Mouse (Mus musculus) heart, embryonic 12.5 days (tissue): ENCODE results near the gene Fam135a. TPM values are rescaled to one million over a fixed set of nuclear protein-coding genes. Genes with fewer than 3 reads are reported as not detected.

ENCODE experiments used
- ATAC-seq: fragments of 200-750 bp; cut with Nextera tagmentation; 2 replicates; pipeline ENCODE4 v1.8.0; 2017; ENCODE audit warnings: moderate TSS enrichment, moderate library complexity; ENCODE audit not compliant: insufficient number of reproducible peaks, low FRiP score
- H3K27ac ChIP-seq: fragments of 300-500 bp; sonication (generic); 2 replicates; pipeline ENCODE4 v1.5.1; 2016; ENCODE audit warnings: mild to moderate bottlenecking, moderate library complexity; ENCODE audit not compliant: poor library complexity, severe bottlenecking
- H3K27me3 ChIP-seq: fragments of 300-500 bp; sonication (generic); replicated peaks from 2 replicates; pipeline ENCODE4 v1.6.1; 2016; ENCODE audit warnings: mild to moderate bottlenecking, moderate library complexity
- H3K36me3 ChIP-seq: fragments of 300-500 bp; sonication (generic); 2 replicates; pipeline ENCODE4 v1.6.1; 2016; ENCODE audit warnings: mild to moderate bottlenecking, moderate library complexity
- H3K4me1 ChIP-seq: fragments of 300-500 bp; sonication (generic); replicated peaks from 2 replicates; pipeline ENCODE4 v1.6.1; 2016; ENCODE audit warnings: mild to moderate bottlenecking
- H3K4me2 ChIP-seq: fragments of 300-500 bp; sonication (generic); 2 replicates; pipeline ENCODE4 v1.6.1; 2016; ENCODE audit warnings: mild to moderate bottlenecking, moderate library complexity
- H3K4me3 ChIP-seq: fragments of 300-500 bp; sonication (generic); 2 replicates; pipeline ENCODE4 v1.5.1; 2016; ENCODE audit warnings: mild to moderate bottlenecking
- H3K9ac ChIP-seq: fragments of 300-500 bp; sonication (generic); 2 replicates; pipeline ENCODE4 v1.6.1; 2016; ENCODE audit warnings: mild to moderate bottlenecking, moderate library complexity
- H3K9me3 ChIP-seq: fragments of 300-500 bp; sonication (generic); replicated peaks from 2 replicates; pipeline ENCODE4 v1.6.1; 2016; ENCODE audit warnings: mild to moderate bottlenecking, moderate library complexity
- WGBS: fragments of 180-500 bp; shearing (Covaris S2); methylation state at CpG from one replicate; pipeline ENCODE4 v1.1.7; 2016; 5-methylcytosine and 5-hydroxymethylcytosine counted together
- polyA plus RNA-seq: library from polyadenylated mRNA; unstranded; fragments of >200 nt; fragmentation: Nextera tagmentation; extraction: Ambion mirVana; gene quantifications from 2 replicates; pipeline ENCODE4 v1.2.1, GENCODE M21; 2016

The Fam135a gene
- polyA plus RNA-seq, result 35.1 and 39.1 TPM in 2 replicates

GRCm38 (mm10) chr1:24099926-24100869 lies at the start of gene Fam135a:
TSS of gene Fam135a (minus strand) at chr1:24100341.
- H3K4me1 ChIP-seq, result peaks cover 4% of the 10 kb centered on the region; the same call in 1 of the 2 replicates
- H3K27me3 ChIP-seq, result no peaks in the 10 kb centered on the region
- no peaks in the 10 kb centered on the region for H3K36me3 ChIP-seq
- WGBS, result 2% methylated on average over 80 of the region's 88 CpGs
- H3K4me2 ChIP-seq, result peak within 1 kb of the TSS; percentile 68
- H3K27ac ChIP-seq, result peak within 1 kb of the TSS; percentile 73
- no peaks in the 10 kb centered on the region for H3K9me3 ChIP-seq
- H3K9ac ChIP-seq, result peak within 1 kb of the TSS; percentile 96
- H3K4me3 ChIP-seq, result peak within 1 kb of the TSS; percentile 90
- peak; percentile 94 for ATAC-seq

GRCm38 (mm10) chr1:24143504-24143903 lies 43.4 kb upstream of the Fam135a start:
- Histone ChIP-seq H3K4me2 (no peak overlapping the region), H3K4me1 (no peaks in the 10 kb centered on the region), H3K27me3 (no peaks in the 10 kb centered on the region), H3K4me3 (no peak overlapping the region), H3K36me3 (no peaks in the 10 kb centered on the region), H3K9ac (no peak overlapping the region), H3K27ac (no peak overlapping the region), H3K9me3 (no peaks in the 10 kb centered on the region)
- WGBS, result 81% methylated on average over 8 of the region's 8 CpGs
- ATAC-seq, result no peak

GRCm38 (mm10) chr1:24140555-24140954 lies 40.4 kb upstream of the Fam135a start:
- Histone ChIP-seq H3K9ac (no peak overlapping the region), H3K27ac (no peak overlapping the region), H3K27me3 (no peaks in the 10 kb centered on the region), H3K4me2 (no peak overlapping the region), H3K9me3 (no peaks in the 10 kb centered on the region), H3K4me1 (no peaks in the 10 kb centered on the region), H3K4me3 (no peak overlapping the region), H3K36me3 (no peaks in the 10 kb centered on the region)
- ATAC-seq, result no peak
- 73% methylated on average over 6 of the region's 6 CpGs for WGBS

- ATAC-seq, result no peak; the same call in 1 of the 2 replicates
- 8% methylated on average over 3 of the region's 3 CpGs for WGBS
Observed at GRCm38 (mm10) chr1:24137133-24137532, 37.0 kb upstream of the Fam135a start.

GRCm38 (mm10) chr1:24134792-24135191 lies 34.7 kb upstream of the Fam135a start:
- no peaks in the 10 kb centered on the region for H3K9me3 ChIP-seq
- no peak overlapping the region for H3K9ac ChIP-seq
- H3K27me3 ChIP-seq, result 0 out of 2 replicates have a peak, but pooled peaks cover 5% of the 10 kb centered on the region
- H3K4me3 ChIP-seq, result no peak overlapping the region
- 0% methylated on average over 1 of the region's 1 CpGs for WGBS
- H3K27ac ChIP-seq, result no peak overlapping the region
- no peaks in the 10 kb centered on the region for H3K36me3 ChIP-seq
- no peak for ATAC-seq
- H3K4me2 ChIP-seq, result no peak overlapping the region
- no peaks in the 10 kb centered on the region for H3K4me1 ChIP-seq

More at GRCm38 (mm10) chr1:24137133-24137532, 37.0 kb upstream of the Fam135a start:
- 0 out of 2 replicates have a peak, but pooled peaks cover 5% of the 10 kb centered on the region for H3K27me3 ChIP-seq
- H3K36me3 ChIP-seq, result no peaks in the 10 kb centered on the region
- H3K4me1 ChIP-seq, result no peaks in the 10 kb centered on the region
- no peak overlapping the region for H3K27ac ChIP-seq
- H3K9ac ChIP-seq, result no peak overlapping the region
- no peaks in the 10 kb centered on the region for H3K9me3 ChIP-seq
- H3K4me3 ChIP-seq, result no peak overlapping the region
- H3K4me2 ChIP-seq, result no peak overlapping the region

GRCm38 (mm10) chr1:24133853-24134252 lies 33.7 kb upstream of the Fam135a start:
- 0 out of 2 replicates have a peak, but pooled peaks cover 5% of the 10 kb centered on the region for H3K27me3 ChIP-seq
- H3K9me3 ChIP-seq, result no peaks in the 10 kb centered on the region
- no peak overlapping the region for H3K4me3 ChIP-seq
- H3K9ac ChIP-seq, result no peak overlapping the region
- no peaks in the 10 kb centered on the region for H3K36me3 ChIP-seq
- peak overlapping the region; percentile 31 for H3K4me2 ChIP-seq
- no peaks in the 10 kb centered on the region for H3K4me1 ChIP-seq
- 46% methylated on average over 19 of the region's 19 CpGs for WGBS
- H3K27ac ChIP-seq, result no peak overlapping the region
- no peak for ATAC-seq

- H3K36me3 ChIP-seq, result no peaks in the 10 kb centered on the region
- no peak overlapping the region for H3K4me2 ChIP-seq
- H3K9me3 ChIP-seq, result no peaks in the 10 kb centered on the region
- H3K4me1 ChIP-seq, result no peaks in the 10 kb centered on the region
- no peak overlapping the region for H3K9ac ChIP-seq
- no peaks in the 10 kb centered on the region for H3K27me3 ChIP-seq
- no peak overlapping the region for H3K4me3 ChIP-seq
- ATAC-seq, result no peak
- H3K27ac ChIP-seq, result no peak overlapping the region
- WGBS, result 65% methylated on average over 6 of the region's 6 CpGs
Observed at GRCm38 (mm10) chr1:24127866-24128265, 27.7 kb upstream of the Fam135a start.

- no peak overlapping the region for H3K4me3 ChIP-seq
- WGBS, result 84% methylated on average over 3 of the region's 3 CpGs
- no peaks in the 10 kb centered on the region for H3K36me3 ChIP-seq
- H3K27ac ChIP-seq, result no peak overlapping the region
- no peak overlapping the region for H3K9ac ChIP-seq
- H3K9me3 ChIP-seq, result no peaks in the 10 kb centered on the region
- no peak for ATAC-seq
- H3K27me3 ChIP-seq, result no peaks in the 10 kb centered on the region
- no peak overlapping the region for H3K4me2 ChIP-seq
- no peaks in the 10 kb centered on the region for H3K4me1 ChIP-seq
Observed at GRCm38 (mm10) chr1:24124610-24125009, 24.5 kb upstream of the Fam135a start.

GRCm38 (mm10) chr1:24122582-24122981 lies 22.4 kb upstream of the Fam135a start:
- H3K9ac ChIP-seq, result no peak overlapping the region
- H3K9me3 ChIP-seq, result no peaks in the 10 kb centered on the region
- H3K27ac ChIP-seq, result no peak overlapping the region
- WGBS, result 87% methylated on average over 1 of the region's 1 CpGs
- H3K36me3 ChIP-seq, result no peaks in the 10 kb centered on the region
- H3K4me3 ChIP-seq, result no peak overlapping the region
- H3K4me2 ChIP-seq, result no peak overlapping the region
- H3K27me3 ChIP-seq, result no peaks in the 10 kb centered on the region
- no peaks in the 10 kb centered on the region for H3K4me1 ChIP-seq
- ATAC-seq, result no peak

- Histone ChIP-seq H3K27ac (no peak overlapping the region), H3K4me2 (peak overlapping the region; percentile 62), H3K4me3 (peak overlapping the region; percentile 31; the same call in 1 of the 2 replicates), H3K36me3 (no peaks in the 10 kb centered on the region), H3K27me3 (no peaks in the 10 kb centered on the region), H3K9ac (no peak overlapping the region; the same call in 1 of the 2 replicates), H3K9me3 (no peaks in the 10 kb centered on the region), H3K4me1 (peaks cover 9% of the 10 kb centered on the region)
- no peak for ATAC-seq
- WGBS, result 30% methylated on average over 10 of the region's 10 CpGs
Observed at GRCm38 (mm10) chr1:24107971-24108773, 8.0 kb upstream of the Fam135a start.

GRCm38 (mm10) chr1:24107378-24107777 lies 7.2 kb upstream of the Fam135a start:
- ATAC-seq, result no peak
- Histone ChIP-seq H3K4me1 (peaks cover 9% of the 10 kb centered on the region), H3K27ac (no peak overlapping the region; the same call in 1 of the 2 replicates), H3K36me3 (no peaks in the 10 kb centered on the region), H3K27me3 (no peaks in the 10 kb centered on the region), H3K4me3 (peak overlapping the region; percentile 31), H3K4me2 (peak overlapping the region; percentile 62), H3K9ac (peak overlapping the region; percentile 62), H3K9me3 (no peaks in the 10 kb centered on the region)
- WGBS, result 17% methylated on average over 11 of the region's 11 CpGs
